ENCODE assay signal across 10 mouse cellular contexts in genomic region chr17:5059092-5059601, GRCm38 (mm10).
A peak's percentile ranks its signal among the peaks of the same experiment; 100 is the strongest.
DNase-seq lines count a peak whose midpoint lies in the region; ATAC-seq and TF ChIP-seq lines count a peak whose summit lies in the region.
"Had no signal": no experiment of that assay in that cellular context is flagged by ENCODE, and none has a peak within 500 bp of the region (broad histone marks: within the 10 kb centered on the region; RNA-seq: fewer than 3 reads in every experiment).

No protein-coding gene starts in this region.

- peaks cover 29% of the 10 kb centered on the region for H3K4me1 ChIP-seq in heart, adult 2 months (ENCODE audit: control insufficient read depth, insufficient read depth, low read length)
- peaks cover 40% of the 10 kb centered on the region for H3K4me1 ChIP-seq in kidney, postnatal 0 days (replicated peaks; ENCODE audit: insufficient read depth, low read length)
- H3K4me1 ChIP-seq in kidney, adult 2 months (ENCODE audit: control insufficient read depth, insufficient read depth, low read length), result peaks cover 47% of the 10 kb centered on the region
- H3K4me1 ChIP-seq in intestine, embryonic 14.5 days (replicated peaks; ENCODE audit: control insufficient read depth, insufficient read depth, low read length), result peaks cover 70% of the 10 kb centered on the region
- peaks cover 39% of the 10 kb centered on the region for H3K4me1 ChIP-seq in midbrain, embryonic 16.5 days (ENCODE audit: control insufficient read depth, insufficient read depth, low read length)

- peak overlapping the region; percentile 1; the same call in 1 of the 2 replicates for H3K27ac ChIP-seq in heart, adult 2 months
- H3K27ac ChIP-seq in kidney, postnatal 0 days, result no peak overlapping the region
- H3K27ac ChIP-seq in kidney, adult 2 months (ENCODE audit: insufficient read depth, low read depth, low read length), result no peak overlapping the region
- H3K27ac ChIP-seq in intestine, embryonic 14.5 days (ENCODE audit: low read depth), result peak overlapping the region; percentile 75
- no peak overlapping the region for H3K27ac ChIP-seq in midbrain, embryonic 16.5 days (ENCODE audit: low read length)
- H3K27ac ChIP-seq: limb, embryonic 13.5 days had no signal

- H3K79me2 ChIP-seq in heart, adult 2 months (replicated peaks; ENCODE audit: control insufficient read depth, insufficient read depth, low read length), result peaks cover 7% of the 10 kb centered on the region; the same call in 1 of the 2 replicates

- H3K9me3 ChIP-seq in kidney, postnatal 0 days (replicated peaks; ENCODE audit: low read length), result no peaks in the 10 kb centered on the region
- no peaks in the 10 kb centered on the region for H3K9me3 ChIP-seq in intestine, embryonic 14.5 days (ENCODE audit: control insufficient read depth, low read length)
- H3K9me3 ChIP-seq in midbrain, embryonic 16.5 days (replicated peaks; ENCODE audit: control insufficient read depth, low read length, poor library complexity, severe bottlenecking), result no peaks in the 10 kb centered on the region
- H3K9me3 ChIP-seq: limb, embryonic 13.5 days had no signal

- H3K27me3 ChIP-seq in heart, adult 2 months (ENCODE audit: control insufficient read depth, insufficient read depth, low read length), result no peaks in the 10 kb centered on the region
- H3K27me3 ChIP-seq in kidney, postnatal 0 days (ENCODE audit: insufficient read depth, low read length), result no peaks in the 10 kb centered on the region
- H3K27me3 ChIP-seq in kidney, adult 2 months (replicated peaks; ENCODE audit: control insufficient read depth, insufficient read depth, low read length), result no peaks in the 10 kb centered on the region
- no peaks in the 10 kb centered on the region for H3K27me3 ChIP-seq in intestine, embryonic 14.5 days (replicated peaks; ENCODE audit: control insufficient read depth, insufficient read depth, low read length)
- no peaks in the 10 kb centered on the region for H3K27me3 ChIP-seq in midbrain, embryonic 16.5 days (ENCODE audit: control insufficient read depth, insufficient read depth, low read depth, low read length)
- H3K27me3 ChIP-seq: limb, embryonic 13.5 days had no signal

- intact Hi-C loops in heart, adult 2 months (cut with DNase I), result no loop called here
- intact Hi-C loops in heart, postnatal 10 days (cut with DNase I), result loop anchor here (5.0 kb wide), 2 partner anchors 48 to 128 kb away; no protein-coding TSS in a partner anchor

- no peak overlapping the region for H3K9ac ChIP-seq in heart, adult 2 months (ENCODE audit: low read depth, low read length)
- no peak overlapping the region for H3K9ac ChIP-seq in kidney, postnatal 0 days (ENCODE audit: low read depth, low read length)
- H3K9ac ChIP-seq in intestine, embryonic 14.5 days (ENCODE audit: low read length), result no peak overlapping the region
- no peak overlapping the region for H3K9ac ChIP-seq in midbrain, embryonic 16.5 days (ENCODE audit: low read depth, low read length)

- no peak for TF ChIP-seq EP300 in heart, adult 2 months (IDR thresholded peaks at IDR 0.05; ENCODE audit: insufficient read depth, low read depth, low read length)

- 73% methylated on average over 9 of the region's 9 CpGs for WGBS in heart, adult 2 months
- 68% methylated on average over 9 of the region's 9 CpGs for WGBS in kidney, postnatal 0 days
- 74% methylated on average over 9 of the region's 9 CpGs for WGBS in kidney, adult 2 months
- WGBS in intestine, embryonic 14.5 days, result 62% methylated on average over 9 of the region's 9 CpGs
- 39% methylated on average over 9 of the region's 9 CpGs for WGBS in midbrain, embryonic 16.5 days

- TF ChIP-seq POLR2A in heart, adult 2 months (IDR thresholded peaks at IDR 0.05; ENCODE audit: insufficient read depth, low read depth, low read length), result no peak
- TF ChIP-seq POLR2A in kidney, adult 2 months (IDR thresholded peaks at IDR 0.05; ENCODE audit: low read depth, low read length), result no peak

- 0 out of 2 replicates have a peak, but pooled peaks have one; percentile 9 for ATAC-seq in kidney, postnatal 0 days (replicated peaks; ENCODE audit: low FRiP score, low read depth)
- no peak for ATAC-seq in intestine, embryonic 14.5 days (replicated peaks; ENCODE audit: low FRiP score, low TSS enrichment, low read depth)
- 0 out of 2 replicates have a peak, but pooled peaks have one; percentile 52 for ATAC-seq in midbrain, embryonic 16.5 days

- H3K4me3 ChIP-seq in heart, adult 2 months, result no peak overlapping the region
- H3K4me3 ChIP-seq in kidney, postnatal 0 days (replicated peaks; ENCODE audit: low read depth, low read length), result no peak overlapping the region
- no peak overlapping the region for H3K4me3 ChIP-seq in kidney, adult 2 months (ENCODE audit: insufficient read depth, low read depth, low read length)
- H3K4me3 ChIP-seq in intestine, embryonic 14.5 days (ENCODE audit: low read depth, low read length), result no peak overlapping the region
- H3K4me3 ChIP-seq in midbrain, embryonic 16.5 days (ENCODE audit: low read depth, low read length), result no peak overlapping the region
- H3K4me3 ChIP-seq: erythroblast, embryonic 14.5 days; limb, embryonic 13.5 days had no signal

- DNase-seq in heart, adult 2 months, result no peak
- DNase-seq in heart, postnatal 10 days, result no peak
- DNase-seq in kidney, postnatal 0 days (ENCODE audit: low spot score), result no peak
- DNase-seq in kidney, adult 2 months, result no peak
- no peak for DNase-seq in intestine, embryonic 14.5 days (ENCODE audit: low spot score)
- no peak for DNase-seq in layer of hippocampus, postnatal 10 days (ENCODE audit: low spot score in 2 of 2)
- DNase-seq in adrenal gland, adult 8-10 months, result no peak

- TF ChIP-seq CTCF in heart, adult 2 months (IDR thresholded peaks at IDR 0.05), result no peak
- no peak for TF ChIP-seq CTCF in kidney, postnatal 0 days (IDR thresholded peaks at IDR 0.05; ENCODE audit: low read depth)
- no peak for TF ChIP-seq CTCF in kidney, adult 2 months (conservative IDR thresholded peaks at IDR 0.05; ENCODE audit: insufficient read depth, insufficient read length, low read depth, low read length)

- H3K36me3 ChIP-seq in heart, adult 2 months (ENCODE audit: control insufficient read depth, insufficient read depth, low read length), result 0 out of 2 replicates have a peak, but pooled peaks cover 2% of the 10 kb centered on the region
- no peaks in the 10 kb centered on the region for H3K36me3 ChIP-seq in kidney, postnatal 0 days (ENCODE audit: insufficient read depth, low read length)
- H3K36me3 ChIP-seq in kidney, adult 2 months (ENCODE audit: control insufficient read depth, insufficient read depth, low read length), result no peaks in the 10 kb centered on the region
- no peaks in the 10 kb centered on the region for H3K36me3 ChIP-seq in intestine, embryonic 14.5 days (ENCODE audit: control insufficient read depth, insufficient read depth, low read length)
- H3K36me3 ChIP-seq in midbrain, embryonic 16.5 days (ENCODE audit: control insufficient read depth, insufficient read depth, low read length), result no peaks in the 10 kb centered on the region
- H3K36me3 ChIP-seq: limb, embryonic 13.5 days had no signal

- no peak overlapping the region for H3K4me2 ChIP-seq in kidney, postnatal 0 days (ENCODE audit: low read length)
- no peak overlapping the region for H3K4me2 ChIP-seq in intestine, embryonic 14.5 days (ENCODE audit: low read length)
- no peak overlapping the region for H3K4me2 ChIP-seq in midbrain, embryonic 16.5 days (ENCODE audit: low read length)

Comparison
In these comparisons a context has a peak if more than half of its experiments do, and no peak if none do; other contexts are left out.
1. H3K27ac ChIP-seq: peak in heart, adult 2 months (single experiment) and intestine, embryonic 14.5 days (single experiment); none in kidney, postnatal 0 days (single experiment), kidney, adult 2 months (single experiment) and midbrain, embryonic 16.5 days (single experiment).